Mouse (Mus musculus) forebrain, embryonic 11.5 days (tissue): ENCODE results near the gene Ctbp2. TPM values are rescaled to one million over a fixed set of nuclear protein-coding genes. Genes with fewer than 3 reads are reported as not detected.
A peak's percentile ranks its signal among the peaks of the same experiment; 100 is the strongest.

Source experiments
- ATAC-seq: fragments of 200-750 bp; cut with Nextera tagmentation; replicated peaks from 2 replicates; pipeline ENCODE4 v1.8.0; 2017; ENCODE audit warnings: moderate TSS enrichment; ENCODE audit not compliant: low FRiP score
- DNase-seq: peaks from one replicate; pipeline ENCODE4 v3.0.0-alpha.2; 2017; ENCODE audit warnings: low spot score
- H3K27ac ChIP-seq: fragments of 300-500 bp; sonication (generic); 2 replicates; pipeline ENCODE4 v1.5.1; 2014; ENCODE audit warnings: low read depth, low read length
- H3K27me3 ChIP-seq: fragments of 300-500 bp; sonication (generic); 2 replicates; pipeline ENCODE4 v1.6.1; 2014; ENCODE audit warnings: mild to moderate bottlenecking, low read length, mixed read lengths; ENCODE audit not compliant: control insufficient read depth, insufficient read depth
- H3K36me3 ChIP-seq: fragments of 300-500 bp; sonication (generic); 2 replicates; pipeline ENCODE4 v1.6.1; 2014; ENCODE audit warnings: mild to moderate bottlenecking, low read length, moderate library complexity, mixed read lengths; ENCODE audit not compliant: control insufficient read depth, insufficient read depth
- H3K4me1 ChIP-seq: fragments of 300-500 bp; sonication (generic); replicated peaks from 2 replicates; pipeline ENCODE4 v1.6.1; 2014; ENCODE audit warnings: low read length, mixed read lengths; ENCODE audit not compliant: control insufficient read depth, insufficient read depth
- H3K4me2 ChIP-seq: fragments of 300-500 bp; sonication (generic); 2 replicates; pipeline ENCODE4 v1.6.1; 2014; ENCODE audit warnings: low read depth, mild to moderate bottlenecking, low read length, moderate library complexity, mixed read lengths; ENCODE audit not compliant: severe bottlenecking
- H3K4me3 ChIP-seq: fragments of 300-500 bp; sonication (generic); 2 replicates; pipeline ENCODE4 v1.5.1; 2014; ENCODE audit warnings: low read depth, low read length
- H3K9ac ChIP-seq: fragments of 300-500 bp; sonication (generic); 2 replicates; pipeline ENCODE4 v1.6.1; 2014; ENCODE audit warnings: low read length
- H3K9me3 ChIP-seq: fragments of 300-500 bp; sonication (generic); 2 replicates; pipeline ENCODE4 v1.6.1; 2016; ENCODE audit warnings: low read length, mixed read lengths; ENCODE audit not compliant: control insufficient read depth
- WGBS: fragments of 180-500 bp; shearing (Covaris S2); extraction: QIAGEN DNeasy Blood & Tissue Kit; methylation state at CpG from one replicate; pipeline ENCODE4 v1.1.7; 2014; 5-methylcytosine and 5-hydroxymethylcytosine counted together
- polyA plus RNA-seq: library from polyadenylated mRNA; unstranded; fragments of >200 nt; fragmentation: Nextera tagmentation; extraction: Ambion mirVana; gene quantifications from 2 replicates; pipeline ENCODE4 v1.2.1, GENCODE M21; 2014

Gene Ctbp2
- polyA plus RNA-seq = 137 and 150 TPM in 2 replicates

DNA sequence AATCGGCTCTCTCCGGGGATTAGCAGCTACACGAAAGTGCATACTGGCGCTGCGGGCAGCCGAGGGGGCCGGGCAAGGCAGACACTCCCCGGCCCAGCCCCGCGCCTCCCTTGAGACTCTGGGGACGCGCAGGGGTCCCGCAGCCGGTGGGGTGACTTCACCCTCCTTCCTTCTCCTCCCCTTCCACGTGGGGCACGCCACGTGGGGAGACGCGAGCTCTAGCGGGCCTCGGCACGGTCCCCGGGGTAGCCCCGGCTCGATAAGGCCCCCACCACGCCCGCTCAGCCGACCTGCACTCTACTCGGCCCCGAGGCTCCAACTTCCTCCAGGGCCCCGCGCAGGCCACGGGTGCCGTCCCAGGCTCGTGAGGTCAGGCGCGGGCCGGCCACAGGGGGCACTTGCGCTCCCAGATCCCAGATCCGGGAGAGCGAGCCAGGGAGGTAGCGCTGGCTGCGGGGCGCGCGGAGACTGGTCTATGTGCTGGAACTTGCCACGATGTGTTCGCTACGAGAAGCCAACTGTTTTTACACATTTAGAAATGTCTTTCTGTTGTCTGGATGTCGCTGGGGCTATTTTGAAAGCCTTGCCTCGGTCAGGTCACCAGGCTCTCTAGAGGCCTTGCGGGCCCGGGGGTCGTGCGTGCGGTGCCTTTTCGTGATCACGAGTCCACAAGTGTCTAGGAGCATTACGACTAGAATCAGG, at the start of gene Ctbp2:
TSS of gene Ctbp2 (minus strand) at position 356 of the 702 bp plus-strand sequence.
- Histone ChIP-seq H3K9me3 (no peaks in the 10 kb centered on the region; the same call in 1 of the 2 replicates), H3K27me3 (no peaks in the 10 kb centered on the region; the same call in 1 of the 2 replicates), H3K4me3 (peak within 1 kb of the TSS; percentile 80), H3K27ac (peak within 1 kb of the TSS; percentile 99), H3K4me1 (peaks cover 11% of the 10 kb centered on the region), H3K4me2 (peak within 1 kb of the TSS; percentile 92), H3K9ac (peak within 1 kb of the TSS; percentile 99), H3K36me3 (no peaks in the 10 kb centered on the region)
- DNase-seq (peak; percentile 91), ATAC-seq (peak; percentile 76)
- under 1% methylated on average over 59 of the region's 59 CpGs for WGBS

DNA sequence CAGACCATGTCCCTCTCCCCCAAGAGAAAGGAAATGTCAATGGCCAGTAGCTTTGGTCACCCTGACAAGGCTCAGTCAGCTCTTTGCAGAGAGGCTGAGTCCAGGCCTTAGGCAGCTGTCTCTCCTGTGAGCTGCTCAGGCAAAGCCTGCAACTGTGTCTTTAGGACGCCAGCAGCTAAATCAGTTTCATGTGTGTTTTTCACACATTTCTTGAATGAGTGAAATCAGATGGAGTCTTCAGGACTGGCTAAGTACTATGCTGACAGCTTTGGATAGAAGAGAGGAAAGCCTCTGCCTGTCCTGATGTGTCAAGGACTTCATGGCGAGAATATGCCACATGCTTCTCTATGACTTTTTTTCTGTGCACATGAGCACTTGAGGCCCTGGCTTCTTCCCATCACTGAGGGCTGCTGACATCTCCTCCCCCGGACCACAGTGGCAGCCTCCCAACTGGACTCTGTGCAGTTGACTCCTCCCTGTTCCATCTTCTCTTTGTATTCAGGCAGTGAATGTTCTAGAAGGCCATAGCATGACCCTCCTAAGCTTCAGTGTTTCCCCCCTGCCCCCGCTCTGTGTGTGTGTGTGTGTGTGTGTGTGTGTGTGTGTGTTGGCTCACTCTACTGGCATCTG, 47.4 kb upstream of the Ctbp2 start:
- no peak overlapping the region for H3K4me2 ChIP-seq
- H3K27me3 ChIP-seq = no peaks in the 10 kb centered on the region
- ATAC-seq (no peak), DNase-seq (no peak)
- no peaks in the 10 kb centered on the region for H3K36me3 ChIP-seq
- no peak overlapping the region for H3K4me3 ChIP-seq
- no peak overlapping the region for H3K27ac ChIP-seq
- H3K9me3 ChIP-seq = no peaks in the 10 kb centered on the region
- H3K4me1 ChIP-seq = no peaks in the 10 kb centered on the region
- 81% methylated on average over 4 of the region's 4 CpGs for WGBS
- no peak overlapping the region for H3K9ac ChIP-seq

DNA sequence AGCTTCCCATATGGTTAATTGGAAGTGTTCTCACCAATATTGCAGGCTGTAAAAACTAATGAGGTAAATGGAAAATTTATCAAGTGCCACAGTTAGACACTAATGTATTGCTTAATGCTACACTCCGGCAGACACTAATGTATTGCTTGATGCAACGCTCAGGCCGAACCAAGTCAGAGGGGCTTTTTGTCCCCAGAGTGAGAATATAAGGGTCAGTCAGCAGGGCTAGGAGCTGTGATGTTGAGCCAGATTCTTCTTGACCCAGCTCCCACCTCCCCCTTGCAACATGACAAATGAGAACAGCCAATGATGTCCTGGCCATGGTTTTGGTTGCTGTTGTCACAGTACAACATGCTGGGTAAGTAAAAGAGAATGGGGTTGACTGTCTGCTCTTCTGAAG, 44.8 kb upstream of the Ctbp2 start:
- H3K36me3 ChIP-seq = no peaks in the 10 kb centered on the region
- H3K27me3 ChIP-seq = no peaks in the 10 kb centered on the region
- ATAC-seq (no peak), DNase-seq (no peak)
- no peak overlapping the region for H3K4me3 ChIP-seq
- H3K9ac ChIP-seq = no peak overlapping the region
- no peaks in the 10 kb centered on the region for H3K9me3 ChIP-seq
- no peak overlapping the region for H3K27ac ChIP-seq
- H3K4me2 ChIP-seq = no peak overlapping the region
- no peaks in the 10 kb centered on the region for H3K4me1 ChIP-seq
- WGBS = 93% methylated on average over 3 of the region's 3 CpGs

DNA sequence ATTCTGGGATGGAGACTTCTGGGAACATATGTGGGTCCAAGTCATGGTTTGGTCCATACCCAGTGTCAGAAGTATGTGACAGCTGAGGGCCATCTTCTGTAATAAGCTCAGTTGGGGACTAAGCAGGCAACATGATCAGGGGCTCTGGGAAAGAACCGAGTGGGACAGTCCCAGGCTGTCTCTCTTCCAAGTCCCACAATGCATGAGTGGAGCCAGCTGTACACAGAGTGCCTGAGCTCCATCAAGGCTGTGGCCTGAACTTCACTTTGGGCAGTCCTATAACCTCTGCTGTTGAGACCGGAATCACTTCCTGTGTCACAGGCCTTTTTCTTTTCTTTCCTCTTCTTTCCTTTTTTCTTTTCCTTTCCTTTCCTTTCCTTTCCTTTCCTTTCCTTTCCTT, 43.7 kb upstream of the Ctbp2 start:
- 88% methylated on average over 2 of the region's 2 CpGs for WGBS

DNA sequence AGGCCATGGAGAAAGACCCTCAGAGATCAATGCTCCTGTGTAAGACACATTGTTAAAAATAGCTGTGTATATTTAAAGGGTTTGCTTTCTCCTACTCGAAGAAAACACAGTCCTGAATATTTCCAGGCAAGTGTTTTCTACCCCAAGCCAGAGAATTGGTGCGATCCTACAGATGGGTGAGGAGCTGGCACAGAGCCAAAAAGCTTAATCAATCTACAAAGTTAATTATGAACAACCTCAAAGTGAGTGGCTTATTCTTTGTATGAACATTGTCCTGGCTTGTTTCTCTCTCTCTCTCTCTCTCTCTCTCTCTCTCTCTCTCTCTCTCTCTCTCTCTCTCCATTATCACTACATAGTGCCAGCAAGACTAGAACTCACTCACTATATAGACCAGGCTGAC, 40.6 kb upstream of the Ctbp2 start:
- Histone ChIP-seq H3K27me3 (no peaks in the 10 kb centered on the region), H3K36me3 (no peaks in the 10 kb centered on the region), H3K4me3 (no peak overlapping the region), H3K27ac (no peak overlapping the region), H3K9ac (no peak overlapping the region), H3K9me3 (no peaks in the 10 kb centered on the region), H3K4me1 (no peaks in the 10 kb centered on the region), H3K4me2 (no peak overlapping the region)
- DNase-seq (no peak), ATAC-seq (no peak)
- 73% methylated on average over 2 of the region's 2 CpGs for WGBS

More for the DNA sequence above, 43.7 kb upstream of the Ctbp2 start:
- H3K9ac ChIP-seq = no peak overlapping the region
- H3K4me1 ChIP-seq = no peaks in the 10 kb centered on the region
- H3K4me3 ChIP-seq = no peak overlapping the region
- ATAC-seq (no peak), DNase-seq (no peak)
- H3K36me3 ChIP-seq = no peaks in the 10 kb centered on the region
- H3K4me2 ChIP-seq = no peak overlapping the region
- no peak overlapping the region for H3K27ac ChIP-seq
- H3K27me3 ChIP-seq = no peaks in the 10 kb centered on the region
- H3K9me3 ChIP-seq = no peaks in the 10 kb centered on the region

DNA sequence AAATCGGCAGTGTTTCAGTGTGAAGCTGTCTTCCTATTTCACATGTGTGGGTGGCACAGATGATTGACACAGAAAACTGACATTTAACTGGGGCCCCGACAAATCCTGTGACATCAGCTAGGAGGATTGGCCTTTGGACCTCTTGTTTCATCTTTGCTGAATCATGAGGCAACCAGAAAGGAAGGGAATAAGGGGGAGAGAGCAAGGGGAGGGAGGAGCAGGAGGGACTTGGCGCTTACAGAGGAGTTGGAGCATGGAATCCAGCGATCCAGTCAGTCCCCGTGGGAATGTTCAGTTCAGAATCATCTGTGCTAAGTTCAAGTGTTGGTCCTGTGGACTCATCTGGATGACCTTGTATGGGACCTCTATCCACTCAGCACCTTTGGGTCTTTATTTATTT, 38.9 kb upstream of the Ctbp2 start:
- WGBS = 71% methylated on average over 5 of the region's 5 CpGs
- H3K27me3 ChIP-seq = no peaks in the 10 kb centered on the region
- no peaks in the 10 kb centered on the region for H3K4me1 ChIP-seq
- H3K36me3 ChIP-seq = no peaks in the 10 kb centered on the region
- no peak overlapping the region for H3K4me2 ChIP-seq
- ATAC-seq (no peak), DNase-seq (no peak)
- H3K9ac ChIP-seq = no peak overlapping the region
- no peak overlapping the region for H3K27ac ChIP-seq
- H3K9me3 ChIP-seq = no peaks in the 10 kb centered on the region
- H3K4me3 ChIP-seq = no peak overlapping the region

DNA sequence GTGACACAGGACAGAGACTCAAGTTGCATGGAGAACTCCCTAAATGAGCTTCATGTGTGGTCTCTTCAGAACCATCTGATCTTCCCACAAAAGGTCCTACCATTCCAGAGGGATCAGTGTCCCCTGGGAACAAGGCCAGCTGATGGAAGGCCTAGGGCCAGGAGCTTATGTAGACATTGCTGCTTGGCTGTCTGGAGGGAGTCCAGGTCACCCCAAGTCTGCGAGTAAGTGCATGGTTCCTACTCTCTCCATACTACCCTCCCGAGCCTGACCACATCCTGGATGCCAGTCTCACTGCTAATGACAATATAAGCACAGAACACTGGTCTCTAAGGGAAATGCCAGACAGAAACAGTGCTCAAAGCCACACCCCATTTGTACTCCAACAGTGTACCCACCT, 38.0 kb upstream of the Ctbp2 start:
- no peaks in the 10 kb centered on the region for H3K4me1 ChIP-seq
- no peaks in the 10 kb centered on the region for H3K9me3 ChIP-seq
- H3K4me3 ChIP-seq = no peak overlapping the region
- H3K27me3 ChIP-seq = no peaks in the 10 kb centered on the region
- H3K36me3 ChIP-seq = no peaks in the 10 kb centered on the region
- no peak for DNase-seq
- no peak for ATAC-seq
- H3K27ac ChIP-seq = no peak overlapping the region
- H3K4me2 ChIP-seq = no peak overlapping the region
- no peak overlapping the region for H3K9ac ChIP-seq
- 86% methylated on average over 2 of the region's 2 CpGs for WGBS

DNA sequence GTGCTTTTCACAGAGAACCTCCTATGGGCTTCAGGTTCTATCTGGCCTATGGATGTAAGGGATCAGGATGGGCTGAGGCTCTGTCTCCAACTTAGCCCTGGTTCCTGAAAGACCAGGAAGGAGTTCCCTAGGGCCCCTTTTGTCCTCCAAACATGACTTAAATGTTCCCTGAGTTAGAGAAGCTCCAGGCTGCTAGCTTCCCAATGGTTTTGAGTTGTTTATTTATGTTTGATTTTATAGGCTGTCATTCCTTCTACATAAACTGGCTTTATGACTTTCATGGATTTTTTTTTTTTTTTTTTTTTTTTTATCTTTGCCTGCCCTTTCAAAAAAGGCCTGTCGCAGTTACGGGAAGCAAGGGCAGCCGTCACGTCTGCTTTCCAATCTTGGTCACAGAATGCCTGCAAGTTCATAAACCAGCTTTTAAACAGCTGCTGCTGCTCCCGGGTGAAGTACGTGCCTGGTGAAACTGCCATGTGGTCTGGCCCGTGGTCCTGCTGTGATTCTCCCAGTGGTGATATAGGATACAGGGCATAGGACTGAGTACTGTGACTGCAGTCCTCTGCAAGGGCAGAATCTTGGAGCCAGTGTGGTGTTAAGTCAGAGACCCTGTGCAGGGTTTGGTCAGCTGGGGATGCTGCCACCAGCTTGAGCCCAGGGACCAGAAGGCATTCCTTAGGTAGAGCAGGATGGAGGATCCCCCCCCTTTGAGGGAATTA, 37.4 kb upstream of the Ctbp2 start:
- H3K9me3 ChIP-seq = no peaks in the 10 kb centered on the region
- no peak overlapping the region for H3K4me2 ChIP-seq
- H3K9ac ChIP-seq = no peak overlapping the region
- H3K4me3 ChIP-seq = no peak overlapping the region
- ATAC-seq = no peak
- no peak overlapping the region for H3K27ac ChIP-seq
- H3K4me1 ChIP-seq = no peaks in the 10 kb centered on the region
- WGBS = 82% methylated on average over 7 of the region's 7 CpGs
- DNase-seq = no peak
- H3K36me3 ChIP-seq = no peaks in the 10 kb centered on the region
- no peaks in the 10 kb centered on the region for H3K27me3 ChIP-seq
